Mouse (Mus musculus) gastrocnemius, postnatal 36 days (tissue): ENCODE measurements around the gene Ndufb8. TPM values are rescaled to one million over a fixed set of nuclear protein-coding genes. Genes with fewer than 3 reads are reported as not detected.

Experiments
- DNase-seq, 2 experiments: peaks; one replicate each; pipeline ENCODE4 v3.0.0; 2022
- intact Hi-C: fragments of 180-260 bp; cut with DNase I; formaldehyde crosslinking; loops from one replicate; pipeline ENCODE4 v1.15.1; 2025
- total RNA-seq, 2 experiments: library from RNA; stranded (reverse); gene quantifications; 2 replicates each; pipeline ENCODE4 v1.2.3; 2021

Ndufb8 gene
- total RNA-seq, 2 experiments from 2014 or later = 906 to 972 TPM

GRCm38 (mm10) chr19:44542694-44543178, 12.5 kb downstream of the Ndufb8 start:
- DNase-seq = no peak
- intact Hi-C loops = loop anchor here (5.0 kb wide), 1 partner anchor 170 kb away; no protein-coding TSS in a partner anchor

- peak in 1 of 2 experiments; percentile 24 for DNase-seq
- intact Hi-C loops = no loop called here
These were observed 17.8 kb downstream of the Ndufb8 start for GRCm38 (mm10) chr19:44537416-44537815.

- no peak for DNase-seq
- intact Hi-C loops = no loop called here
These were observed 19.9 kb downstream of the Ndufb8 start for GRCm38 (mm10) chr19:44535376-44535775.

GRCm38 (mm10) chr19:44530018-44530417, 25.2 kb downstream of the Ndufb8 start:
- DNase-seq = no peak
- intact Hi-C loops = loop anchor here (5.0 kb wide), 1 partner anchor 53 kb away; no protein-coding TSS in a partner anchor

GRCm38 (mm10) chr19:44525551-44526205, 29.6 kb downstream of the Ndufb8 start:
- DNase-seq = no peak
- intact Hi-C loops = no loop called here

- intact Hi-C loops = no loop called here
These were observed 36.1 kb downstream of the Ndufb8 start for GRCm38 (mm10) chr19:44519152-44519551.

GRCm38 (mm10) chr19:44517996-44518768, 37.1 kb downstream of the Ndufb8 start:
- no peak for DNase-seq
- intact Hi-C loops = no loop called here

More at GRCm38 (mm10) chr19:44519152-44519551, 36.1 kb downstream of the Ndufb8 start:
- peak in 1 of 2 experiments; percentile 33 for DNase-seq

- no peak for DNase-seq
These were observed 39.5 kb downstream of the Ndufb8 start for GRCm38 (mm10) chr19:44515769-44516168.

GRCm38 (mm10) chr19:44514521-44515451, 40.5 kb downstream of the Ndufb8 start:
- intact Hi-C loops = no loop called here
- DNase-seq = no peak

More at GRCm38 (mm10) chr19:44515769-44516168, 39.5 kb downstream of the Ndufb8 start:
- intact Hi-C loops = no loop called here

- intact Hi-C loops = no loop called here
- DNase-seq = no peak
These were observed 41.2 kb downstream of the Ndufb8 start for GRCm38 (mm10) chr19:44513921-44514482.

GRCm38 (mm10) chr19:44513054-44513833, 42.0 kb downstream of the Ndufb8 start:
- intact Hi-C loops = no loop called here
- DNase-seq = no peak

- intact Hi-C loops = no loop called here
- DNase-seq = no peak
These were observed 42.6 kb downstream of the Ndufb8 start for GRCm38 (mm10) chr19:44512601-44513000.

- intact Hi-C loops = no loop called here
These were observed 43.6 kb downstream of the Ndufb8 start for GRCm38 (mm10) chr19:44511451-44512231.

GRCm38 (mm10) chr19:44510534-44511175, 44.6 kb downstream of the Ndufb8 start:
- intact Hi-C loops = no loop called here
- no peak for DNase-seq

More at GRCm38 (mm10) chr19:44511451-44512231, 43.6 kb downstream of the Ndufb8 start:
- no peak for DNase-seq

- no peak for DNase-seq
- intact Hi-C loops = no loop called here
These were observed 52.5 kb downstream of the Ndufb8 start for GRCm38 (mm10) chr19:44502741-44503140.

GRCm38 (mm10) chr19:44501925-44502324, 53.3 kb downstream of the Ndufb8 start:
- intact Hi-C loops = no loop called here

GRCm38 (mm10) chr19:44500240-44500639, 55.0 kb downstream of the Ndufb8 start:
- intact Hi-C loops = no loop called here
- DNase-seq = no peak

More at GRCm38 (mm10) chr19:44501925-44502324, 53.3 kb downstream of the Ndufb8 start:
- no peak for DNase-seq

GRCm38 (mm10) chr19:44498936-44499335, 56.3 kb downstream of the Ndufb8 start:
- DNase-seq = no peak
- intact Hi-C loops = no loop called here
